Mouse (Mus musculus) lung, postnatal 14 days (tissue): ENCODE results near the gene Rock2.
"Not testable (repeated sequence)": the region's sequence is repeated elsewhere in the genome, so short reads cannot be mapped to it uniquely, and the experiment has no call there.

Experiments used
- DNase-seq: peaks from one replicate; pipeline ENCODE4 v3.0.0; 2021

The Rock2 gene

DNA sequence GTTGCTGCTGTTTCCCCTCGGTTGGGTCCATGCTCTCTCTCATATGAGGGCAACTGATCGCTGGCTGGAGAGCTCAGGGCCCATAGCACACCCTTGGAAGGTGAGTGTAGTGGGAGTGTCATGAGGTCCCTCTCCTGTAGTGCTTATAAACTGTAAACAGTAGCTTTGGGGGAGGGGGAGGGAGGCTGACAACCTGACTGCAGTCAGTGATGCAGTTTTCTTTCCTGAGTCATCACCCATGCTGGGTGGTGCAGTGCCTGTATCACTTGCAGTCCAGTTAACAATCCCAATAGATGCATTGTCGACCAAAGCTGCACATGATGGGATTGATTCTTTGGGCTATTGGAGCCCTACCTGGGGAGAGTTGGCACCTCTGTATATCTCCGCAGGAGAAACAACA lies 106.5 kb downstream of the Rock2 start:
- DNase-seq: no peak

DNA sequence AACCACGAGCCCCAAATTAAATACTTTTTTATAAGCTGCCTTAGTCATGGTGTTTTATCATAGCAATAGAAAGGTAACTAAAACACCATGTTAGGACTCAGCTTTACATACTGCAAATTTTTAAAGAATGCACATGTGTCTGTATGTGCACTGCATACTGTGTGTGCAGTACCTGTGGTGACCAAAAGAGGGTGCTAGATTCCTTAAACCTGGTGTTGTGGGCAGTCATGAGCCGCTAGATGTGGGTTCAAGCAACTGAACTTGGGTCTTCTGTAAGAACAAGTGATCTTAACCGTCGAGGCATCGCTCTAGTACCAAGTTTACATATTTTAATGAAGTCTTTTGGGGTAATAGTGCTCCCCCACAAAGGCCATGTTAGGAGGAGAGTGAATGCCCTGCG lies 114.8 kb downstream of the Rock2 start:
- no peak for DNase-seq

DNA sequence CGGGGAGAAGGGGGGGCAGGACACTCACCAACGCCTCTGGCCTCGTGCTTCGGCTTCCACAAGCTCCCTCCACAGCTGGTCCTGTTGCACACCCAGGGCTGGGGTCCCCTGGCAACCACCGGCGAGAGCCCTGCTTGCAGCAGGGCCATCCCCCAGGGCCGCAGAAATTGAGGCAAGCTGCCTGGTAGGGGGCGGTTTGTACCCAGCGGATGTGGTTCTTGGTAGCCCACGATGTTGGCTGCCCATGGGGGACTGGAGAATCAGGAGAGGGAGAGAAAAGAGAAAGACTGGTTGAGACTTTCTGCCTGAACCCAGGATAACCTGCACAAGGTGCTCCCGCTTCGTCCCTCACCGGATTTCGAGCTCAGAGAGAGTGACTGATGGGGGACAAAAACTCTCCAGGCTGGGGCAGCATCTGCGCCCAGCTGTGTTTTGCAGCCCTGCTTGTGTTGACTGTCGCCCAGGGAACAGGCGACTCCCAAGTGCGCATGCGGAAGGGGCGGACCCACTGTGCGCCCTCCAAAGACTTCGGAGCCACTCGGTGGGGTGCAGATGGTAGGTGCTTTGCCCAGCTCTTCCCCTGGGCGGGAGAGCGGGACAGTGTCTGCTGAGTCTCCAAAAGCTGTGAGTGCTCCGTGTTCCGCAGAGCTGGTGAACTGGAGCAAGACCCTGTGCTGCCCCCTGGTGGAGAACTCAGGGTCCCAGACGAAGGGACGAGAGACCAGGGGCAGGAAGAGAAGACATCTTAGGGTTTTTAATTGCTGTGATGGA lies 116.6 kb downstream of the Rock2 start, which contains the start of gene 2410004P03Rik:
TSS of gene 2410004P03Rik (minus strand) at position 628 of the 771 bp plus-strand sequence.
- peak; percentile 90 for DNase-seq

DNA sequence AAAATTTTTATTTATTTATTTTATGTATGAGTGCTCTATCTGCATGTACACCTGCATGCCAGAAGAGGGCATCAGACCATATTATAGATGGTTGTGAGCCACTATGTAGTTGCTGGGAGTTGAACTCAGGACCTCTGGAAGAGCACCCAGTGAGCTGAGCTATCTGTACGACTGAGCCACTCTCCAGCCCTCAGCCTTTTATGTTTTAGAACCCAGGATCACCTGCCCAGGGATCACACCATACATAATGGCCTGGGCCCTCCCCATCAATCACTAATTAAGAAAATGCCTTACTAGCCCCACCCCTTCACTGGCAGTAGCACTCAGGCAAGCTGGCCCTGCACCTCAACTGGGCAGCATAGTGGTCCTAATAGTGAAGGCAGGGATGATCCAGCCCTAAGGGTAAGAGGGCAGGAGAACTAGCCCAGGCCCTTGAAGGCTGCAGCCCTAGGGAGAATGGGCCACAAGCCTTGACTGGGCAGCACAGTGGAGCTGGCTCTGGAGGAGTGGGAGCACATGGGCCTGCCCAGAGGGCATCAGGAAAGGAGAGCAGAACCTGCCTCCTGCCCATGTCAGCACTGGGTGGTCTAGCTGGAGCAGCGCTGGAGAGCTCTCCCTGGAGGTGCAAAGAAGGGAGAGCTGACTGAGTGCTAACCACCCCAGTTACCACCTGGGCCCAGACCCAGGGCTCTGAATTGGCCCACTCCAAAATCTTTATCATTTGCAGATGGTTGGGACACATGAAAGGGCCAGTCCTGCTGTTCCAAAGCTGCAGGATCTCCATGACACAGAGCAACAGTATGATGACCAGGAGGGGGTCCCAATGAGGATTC lies 117.6 kb downstream of the Rock2 start:
- no peak for DNase-seq

- no peak for DNase-seq
These were observed 121.0 kb downstream of the Rock2 start for GRCm38 (mm10) chr12:17015711-17016110.

DNA sequence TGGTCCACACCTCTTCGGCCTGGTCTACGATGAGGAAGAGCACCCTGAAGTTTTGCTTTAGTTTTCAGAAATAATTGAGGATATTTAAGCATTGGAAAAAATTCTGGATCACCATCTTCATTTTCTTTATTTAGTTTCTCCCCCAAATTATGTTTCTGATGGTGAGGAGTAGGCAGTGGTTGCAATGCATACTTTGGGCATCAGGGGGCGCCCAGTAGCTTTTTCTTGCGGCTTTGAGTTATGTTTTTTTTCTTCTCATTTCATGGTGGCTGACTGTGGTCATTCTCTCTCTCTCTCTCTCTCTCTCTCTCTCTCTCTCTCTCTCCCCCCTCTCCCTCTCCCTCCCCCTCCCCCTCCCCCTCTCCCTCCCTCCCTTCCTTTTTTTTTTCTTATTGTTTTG lies 123.8 kb downstream of the Rock2 start:
- peak; percentile 77 for DNase-seq

- not testable (repeated sequence) for DNase-seq
These were observed 126.4 kb downstream of the Rock2 start for GRCm38 (mm10) chr12:17021125-17021524.

DNA sequence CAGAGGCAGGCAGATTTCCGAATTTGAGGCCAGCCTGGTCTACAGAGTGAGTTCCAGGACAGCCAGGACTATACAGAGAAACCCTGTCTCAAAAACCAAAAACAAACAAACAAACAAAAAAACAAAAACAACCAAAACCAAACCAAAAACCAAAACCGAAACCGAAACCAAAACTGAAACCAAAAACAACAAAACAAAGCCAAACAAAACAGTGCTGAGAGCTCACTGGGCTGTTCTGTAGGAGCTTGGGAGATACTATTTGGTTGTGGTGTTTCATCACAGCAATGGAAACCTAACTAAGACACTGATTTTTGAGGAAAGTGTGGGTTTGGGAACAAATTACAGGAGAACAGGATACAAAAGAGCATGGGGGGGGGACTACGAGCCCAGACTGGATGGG lies 127.5 kb downstream of the Rock2 start:
- no peak for DNase-seq

GRCm38 (mm10) chr12:17024554-17025110 lies 129.9 kb downstream of the Rock2 start:
- DNase-seq: no peak

- DNase-seq: peak; percentile 89
These were observed 138.2 kb downstream of the Rock2 start for GRCm38 (mm10) chr12:17032694-17033463.

- no peak for DNase-seq
These were observed 138.8 kb downstream of the Rock2 start for GRCm38 (mm10) chr12:17033464-17033841.

- DNase-seq: no peak
These were observed 140.0 kb downstream of the Rock2 start for GRCm38 (mm10) chr12:17034671-17035070.

DNA sequence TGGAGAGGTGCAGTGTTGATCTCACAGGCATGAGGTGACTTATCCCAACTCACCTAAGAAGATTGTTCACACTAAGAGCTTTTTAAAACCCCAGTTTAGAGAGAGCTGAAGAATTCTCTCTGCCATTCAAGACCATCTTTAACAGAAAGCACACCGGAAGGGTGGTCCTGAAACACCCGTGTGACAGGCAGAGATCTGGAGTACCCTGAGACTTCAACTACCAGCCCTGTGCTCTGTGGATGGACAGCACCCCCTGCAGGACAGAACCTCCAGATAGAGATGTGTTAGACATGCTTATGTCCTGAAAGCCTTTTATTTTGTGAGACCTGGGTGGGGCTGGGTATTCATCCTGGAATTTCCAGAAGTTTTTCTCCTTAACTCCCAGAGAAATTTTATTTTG lies 140.4 kb downstream of the Rock2 start:
- peak; percentile 39 for DNase-seq

GRCm38 (mm10) chr12:17036532-17036931 lies 141.8 kb downstream of the Rock2 start:
- DNase-seq: no peak

- no peak for DNase-seq
These were observed 142.4 kb downstream of the Rock2 start for GRCm38 (mm10) chr12:17037053-17037610.
